Mouse (Mus musculus): Measurements from ENCODE around the gene Dlg3.

DNA sequence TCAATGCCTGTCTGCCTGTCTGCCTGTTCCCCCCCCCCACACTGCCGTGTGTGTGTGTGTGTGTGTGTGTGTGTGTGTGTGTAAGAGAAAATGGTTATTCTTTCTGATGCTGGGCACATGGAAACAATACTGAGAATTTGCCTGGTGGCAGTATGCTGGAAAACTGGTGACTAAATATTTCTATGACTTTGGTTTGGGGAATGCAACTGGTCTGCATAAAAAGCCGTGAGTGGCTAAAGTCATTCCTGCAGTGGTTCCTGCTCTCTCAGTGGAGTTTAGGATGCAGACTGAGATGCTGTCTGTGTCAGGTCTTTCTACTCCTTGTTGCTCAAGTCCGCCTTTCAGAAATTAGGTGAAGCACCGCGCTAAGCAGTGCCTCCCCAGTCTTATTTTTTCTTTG, 10.9 kb downstream of the Dlg3 start:
- TF ChIP-seq ZKSCAN1 (IDR thresholded peaks at IDR 0.05; ENCODE audit: borderline replicate concordance, low read depth, low read length) = no peak
- TF ChIP-seq MYC (IDR thresholded peaks at IDR 0.05; ENCODE audit: low read depth, low read length) = no peak
- TF ChIP-seq POLR2A (IDR thresholded peaks at IDR 0.05; ENCODE audit: low read depth, low read length) = no peak
- TF ChIP-seq CTCF (conservative IDR thresholded peaks at IDR 0.05 in 1 of 2, IDR thresholded peaks at IDR 0.05 in 1 of 2; ENCODE audit: low read depth in 2 of 2, low read length in 2 of 2) = no peak
- no peak for TF ChIP-seq POLR2AphosphoS2 (IDR thresholded peaks at IDR 0.05; ENCODE audit: low read depth, low read length)
- TF ChIP-seq TBP (conservative IDR thresholded peaks at IDR 0.05; ENCODE audit: low read depth, low read length) = no peak
- TF ChIP-seq IRF4 (IDR thresholded peaks at IDR 0.05; ENCODE audit: low read depth, low read length) = no peak
- no peak for TF ChIP-seq ZNF384 (IDR thresholded peaks at IDR 0.05; ENCODE audit: low read depth, low read length)

Measured in CH12.LX (cell line).